Mouse (Mus musculus) gastrocnemius, postnatal 25 days (tissue): ENCODE data around the gene Smim11. TPM values are rescaled to one million over a fixed set of nuclear protein-coding genes. Genes with fewer than 3 reads are reported as not detected.

Experiments
- total RNA-seq, 2 experiments: library from RNA; stranded (reverse); gene quantifications; 1 replicate in 1 of 2; 2 replicates in 1 of 2; pipeline ENCODE4 v1.2.3; 2021

Gene Smim11
- total RNA-seq, 2 experiments from 2014 or later, result 59.4 to 63.3 TPM

Other genes starting within 250 kb of the Smim11 start
- 10 to 100 TPM; 18.2 to 20.8 TPM for gene Mrps6, start 243.0 kb upstream of the Smim11 start, total RNA-seq
- not detected for gene Gm49711, start 243.0 kb upstream of the Smim11 start, total RNA-seq
- 1 to 10 TPM; 5.6 to 5.9 TPM for gene Slc5a3, start 243.0 kb upstream of the Smim11 start, total RNA-seq
- not detected for gene Kcne2, start 8.9 kb upstream of the Smim11 start, total RNA-seq
- gene Fam243, start 20.2 kb downstream of the Smim11 start, total RNA-seq, result not detected
- not detected for gene Kcne1, start 58.2 kb downstream of the Smim11 start, total RNA-seq
- gene Rcan1, start 169.6 kb downstream of the Smim11 start, total RNA-seq, result 100 to 1,000 TPM in 1 of 2 experiments, 10 to 100 TPM in 1; 55.0 to 133 TPM
- not detected for gene Clic6, start 184.4 kb downstream of the Smim11 start, total RNA-seq